Mouse (Mus musculus): ENCODE data around the gene Aff3. TPM values are rescaled to one million over a fixed set of nuclear protein-coding genes. Genes with fewer than 3 reads are reported as not detected.

Gene Aff3
- total RNA-seq, 1 experiment, result 1.7 TPM

GRCm38 (mm10) chr1:38548671-38549661 is 115.8 kb downstream of the Aff3 start:
- H3K27ac ChIP-seq (ENCODE audit: insufficient read depth, low read depth, low read length, poor library complexity, severe bottlenecking), result no peak overlapping the region
- no peaks in the 10 kb centered on the region for H3K4me1 ChIP-seq (ENCODE audit: control insufficient read depth in 2 of 2, insufficient read depth in 2 of 2, low read length in 2 of 2, poor library complexity in 1 of 2)
- in situ Hi-C loops (cut with MboI; ENCODE audit: low sequenced_read_pairs in 2 of 2, unreplicated experiment in 2 of 2), result no loop called here
- no peaks in the 10 kb centered on the region for H3K36me3 ChIP-seq (ENCODE audit: control insufficient read depth, insufficient read depth, low read length, poor library complexity, severe bottlenecking)
- peak; percentile 100 for TF ChIP-seq MAFK (IDR thresholded peaks at IDR 0.05; ENCODE audit: insufficient read depth, low read depth, low read length)
- TF ChIP-seq CHD2 (IDR thresholded peaks at IDR 0.05; ENCODE audit: low read depth, low read length), result no peak
- no peak for DNase-seq (ENCODE audit: low read depth, low spot score)
- H3K9ac ChIP-seq (ENCODE audit: insufficient read depth, low read depth, low read length, poor library complexity, severe bottlenecking), result no peak overlapping the region
- H3K9me3 ChIP-seq (ENCODE audit: control insufficient read depth, insufficient read depth, low read depth, low read length), result no peaks in the 10 kb centered on the region
- no peak overlapping the region for H3K4me3 ChIP-seq (ENCODE audit: insufficient read depth in 1 of 2, low read depth in 1 of 2, low read length in 2 of 2, poor library complexity in 1 of 2, severe bottlenecking in 1 of 2)

GRCm38 (mm10) chr1:38547685-38548084 is 117.1 kb downstream of the Aff3 start:
- Histone ChIP-seq H3K4me1 (ENCODE audit: control insufficient read depth in 2 of 2, insufficient read depth in 2 of 2, low read length in 2 of 2, poor library complexity in 1 of 2) (no peaks in the 10 kb centered on the region), H3K9ac (ENCODE audit: insufficient read depth, low read depth, low read length, poor library complexity, severe bottlenecking) (no peak overlapping the region), H3K9me3 (ENCODE audit: control insufficient read depth, insufficient read depth, low read depth, low read length) (no peaks in the 10 kb centered on the region), H3K36me3 (ENCODE audit: control insufficient read depth, insufficient read depth, low read length, poor library complexity, severe bottlenecking) (no peaks in the 10 kb centered on the region), H3K27ac (ENCODE audit: insufficient read depth, low read depth, low read length, poor library complexity, severe bottlenecking) (no peak overlapping the region), H3K4me3 (ENCODE audit: insufficient read depth in 1 of 2, low read depth in 1 of 2, low read length in 2 of 2, poor library complexity in 1 of 2, severe bottlenecking in 1 of 2) (no peak overlapping the region)
- no peak for DNase-seq (ENCODE audit: low read depth, low spot score)
- TF ChIP-seq ZC3H11A (IDR thresholded peaks at IDR 0.05; ENCODE audit: borderline replicate concordance, low read depth, low read length) (no peak), MAFK (IDR thresholded peaks at IDR 0.05; ENCODE audit: insufficient read depth, low read depth, low read length) (no peak), CHD2 (IDR thresholded peaks at IDR 0.05; ENCODE audit: low read depth, low read length) (no peak), HCFC1 (IDR thresholded peaks at IDR 0.05; ENCODE audit: borderline replicate concordance, insufficient read depth, low read length) (no peak), ZNF384 (IDR thresholded peaks at IDR 0.05; ENCODE audit: low read depth, low read length) (no peak)
- in situ Hi-C loops (cut with MboI; ENCODE audit: low sequenced_read_pairs in 2 of 2, unreplicated experiment in 2 of 2), result no loop called here

DNA sequence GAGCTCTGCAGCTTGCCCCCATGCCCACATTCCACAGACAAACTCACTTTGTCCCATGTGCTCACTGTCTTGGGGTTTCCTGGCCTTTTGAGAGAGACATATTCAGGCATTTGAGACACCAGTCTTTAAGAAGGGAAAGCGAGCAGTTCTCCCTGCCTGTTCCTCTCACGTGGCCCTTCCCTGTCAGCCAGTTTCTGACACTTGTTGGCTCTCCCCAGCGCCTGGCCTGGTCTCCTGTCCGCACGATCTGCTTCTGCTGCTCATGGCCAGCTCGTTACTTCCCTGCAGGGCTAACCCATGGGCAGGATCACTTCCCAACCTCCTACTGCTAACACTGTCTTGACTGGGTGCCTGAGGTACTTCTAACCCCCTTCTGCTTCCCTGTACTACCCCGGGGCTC is 118.1 kb downstream of the Aff3 start:
- no peak overlapping the region for H3K9ac ChIP-seq (ENCODE audit: insufficient read depth, low read depth, low read length, poor library complexity, severe bottlenecking)
- DNase-seq (ENCODE audit: low read depth, low spot score), result no peak
- H3K36me3 ChIP-seq (ENCODE audit: control insufficient read depth, insufficient read depth, low read length, poor library complexity, severe bottlenecking), result no peaks in the 10 kb centered on the region
- TF ChIP-seq ZC3H11A (IDR thresholded peaks at IDR 0.05; ENCODE audit: borderline replicate concordance, low read depth, low read length) (no peak), MAFK (IDR thresholded peaks at IDR 0.05; ENCODE audit: insufficient read depth, low read depth, low read length) (no peak), CHD2 (IDR thresholded peaks at IDR 0.05; ENCODE audit: low read depth, low read length) (no peak), ZNF384 (IDR thresholded peaks at IDR 0.05; ENCODE audit: low read depth, low read length) (no peak), HCFC1 (IDR thresholded peaks at IDR 0.05; ENCODE audit: borderline replicate concordance, insufficient read depth, low read length) (no peak)
- no peak overlapping the region for H3K4me3 ChIP-seq (ENCODE audit: insufficient read depth in 1 of 2, low read depth in 1 of 2, low read length in 2 of 2, poor library complexity in 1 of 2, severe bottlenecking in 1 of 2)
- no peaks in the 10 kb centered on the region for H3K9me3 ChIP-seq (ENCODE audit: control insufficient read depth, insufficient read depth, low read depth, low read length)
- in situ Hi-C loops (cut with MboI; ENCODE audit: low sequenced_read_pairs in 2 of 2, unreplicated experiment in 2 of 2), result no loop called here
- H3K4me1 ChIP-seq (ENCODE audit: control insufficient read depth in 2 of 2, insufficient read depth in 2 of 2, low read length in 2 of 2, poor library complexity in 1 of 2), result no peaks in the 10 kb centered on the region
- H3K27ac ChIP-seq (ENCODE audit: insufficient read depth, low read depth, low read length, poor library complexity, severe bottlenecking), result no peak overlapping the region

DNA sequence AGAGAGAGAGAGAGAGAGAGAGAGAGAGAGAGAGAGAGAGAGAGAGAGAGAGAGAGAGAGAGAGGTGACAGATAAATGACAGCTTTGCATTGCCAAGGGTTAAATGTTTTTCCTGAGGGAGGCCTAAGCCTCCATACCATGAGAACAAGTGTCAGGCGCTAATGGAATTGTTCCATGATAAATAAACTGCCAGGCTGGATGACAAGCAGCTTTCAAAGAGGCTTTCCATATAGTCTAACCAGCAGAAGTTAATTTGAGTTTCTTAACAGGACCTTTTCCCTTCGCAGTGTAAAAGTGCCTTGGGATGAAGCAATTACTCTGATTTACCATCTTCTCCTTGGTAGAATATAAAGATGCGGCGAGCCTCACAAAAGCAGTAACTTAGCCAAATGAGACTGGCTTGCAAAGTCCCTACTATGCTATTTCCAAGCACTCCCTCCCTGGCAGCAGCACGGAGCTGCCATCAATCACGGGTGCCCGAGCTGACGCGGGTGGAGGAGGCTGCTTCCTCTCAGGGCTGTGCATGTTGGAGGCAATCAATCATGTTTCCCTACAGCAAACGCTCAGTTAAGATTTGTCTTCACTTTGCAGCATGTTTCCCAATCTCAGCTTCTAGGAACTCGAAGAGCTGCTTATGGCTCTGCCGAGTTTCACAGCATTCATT is 119.3 kb downstream of the Aff3 start:
- Histone ChIP-seq H3K36me3 (ENCODE audit: control insufficient read depth, insufficient read depth, low read length, poor library complexity, severe bottlenecking) (no peaks in the 10 kb centered on the region), H3K9ac (ENCODE audit: insufficient read depth, low read depth, low read length, poor library complexity, severe bottlenecking) (no peak overlapping the region), H3K27ac (ENCODE audit: insufficient read depth, low read depth, low read length, poor library complexity, severe bottlenecking) (no peak overlapping the region), H3K4me1 (ENCODE audit: control insufficient read depth in 2 of 2, insufficient read depth in 2 of 2, low read length in 2 of 2, poor library complexity in 1 of 2) (no peaks in the 10 kb centered on the region), H3K4me3 (ENCODE audit: insufficient read depth in 1 of 2, low read depth in 1 of 2, low read length in 2 of 2, poor library complexity in 1 of 2, severe bottlenecking in 1 of 2) (no peak overlapping the region), H3K9me3 (ENCODE audit: control insufficient read depth, insufficient read depth, low read depth, low read length) (no peaks in the 10 kb centered on the region)
- in situ Hi-C loops (cut with MboI; ENCODE audit: low sequenced_read_pairs in 2 of 2, unreplicated experiment in 2 of 2), result no loop called here
- no peak for DNase-seq (ENCODE audit: low read depth, low spot score)
- TF ChIP-seq CHD2 (IDR thresholded peaks at IDR 0.05; ENCODE audit: low read depth, low read length) (no peak), HCFC1 (IDR thresholded peaks at IDR 0.05; ENCODE audit: borderline replicate concordance, insufficient read depth, low read length) (no peak), MAFK (IDR thresholded peaks at IDR 0.05; ENCODE audit: insufficient read depth, low read depth, low read length) (no peak), ZNF384 (IDR thresholded peaks at IDR 0.05; ENCODE audit: low read depth, low read length) (no peak), ZC3H11A (IDR thresholded peaks at IDR 0.05; ENCODE audit: borderline replicate concordance, low read depth, low read length) (no peak)
